Comparison of ENCODE assay signal across 8 mouse cellular contexts in genomic region chr11:88193824-88194696, GRCm38 (mm10). TPM values are rescaled to one million over a fixed set of nuclear protein-coding genes. Genes with fewer than 3 reads are reported as not detected.
A peak's percentile ranks its signal among the peaks of the same experiment; 100 is the strongest.
DNase-seq lines count a peak whose midpoint lies in the region; ATAC-seq and TF ChIP-seq lines count a peak whose summit lies in the region.

No protein-coding gene starts in this region.

- WGBS in heart, embryonic 14.5 days, result 14% methylated on average over 29 of the region's 29 CpGs
- 11% methylated on average over 29 of the region's 29 CpGs for WGBS in embryonic facial prominence, embryonic 15.5 days
- 5% methylated on average over 29 of the region's 29 CpGs for WGBS in liver, embryonic 13.5 days (ENCODE audit: insufficient replicate concordance)

- no peaks in the 10 kb centered on the region for H3K9me3 ChIP-seq in heart, embryonic 14.5 days (ENCODE audit: control insufficient read depth, low read length)
- H3K9me3 ChIP-seq in embryonic facial prominence, embryonic 15.5 days (replicated peaks), result no peaks in the 10 kb centered on the region
- H3K9me3 ChIP-seq in liver, embryonic 13.5 days (replicated peaks), result no peaks in the 10 kb centered on the region

- H3K4me3 ChIP-seq in heart, embryonic 14.5 days (ENCODE audit: control insufficient read depth in 1 of 2, insufficient read depth in 1 of 2, low read depth in 1 of 2, low read length in 2 of 2), result peak overlapping the region; percentile 21 to 33; a peak in 3 of 4 replicates
- peak overlapping the region; percentile 3; the same call in 1 of the 2 replicates for H3K4me3 ChIP-seq in embryonic facial prominence, embryonic 15.5 days (replicated peaks)
- peak overlapping the region; percentile 25 for H3K4me3 ChIP-seq in liver, embryonic 13.5 days (replicated peaks)
- no peak overlapping the region for H3K4me3 ChIP-seq in left cerebral cortex, adult 2 months

- TF ChIP-seq CTCF in left cerebral cortex, adult 2 months (IDR thresholded peaks at IDR 0.05), result no peak

- peak overlapping the region; percentile 58 for H3K9ac ChIP-seq in heart, embryonic 14.5 days (ENCODE audit: low read length)
- no peak overlapping the region for H3K9ac ChIP-seq in embryonic facial prominence, embryonic 15.5 days
- H3K9ac ChIP-seq in liver, embryonic 13.5 days, result no peak overlapping the region

- intact Hi-C loops in heart, postnatal 14 days (cut with DNase I), result no loop called here
- intact Hi-C loops in left cerebral cortex, adult 2 months (cut with DNase I), result no loop called here

- no peak for DNase-seq in heart, postnatal 14 days
- DNase-seq in liver, embryonic 13.5 days, result no peak
- DNase-seq in thymus, postnatal 4 days, result peak; percentile 48
- no peak for DNase-seq in right cerebral cortex, adult 18-20 months
- no peak for DNase-seq in left cerebral cortex, adult 2 months (ENCODE audit: extremely low spot score in 1 of 2, low spot score in 2 of 2)

- peaks cover 21 to 27% of the 10 kb centered on the region in 2 experiments for H3K4me1 ChIP-seq in heart, embryonic 14.5 days (ENCODE audit: control insufficient read depth in 2 of 2, insufficient read depth in 2 of 2, low read length in 2 of 2)
- H3K4me1 ChIP-seq in embryonic facial prominence, embryonic 15.5 days, result peaks cover 48% of the 10 kb centered on the region
- peaks cover 5% of the 10 kb centered on the region; the same call in 1 of the 2 replicates for H3K4me1 ChIP-seq in liver, embryonic 13.5 days (replicated peaks)

- H3K36me3 ChIP-seq in heart, embryonic 14.5 days (ENCODE audit: control insufficient read depth, insufficient read depth, low read length), result no peaks in the 10 kb centered on the region
- no peaks in the 10 kb centered on the region for H3K36me3 ChIP-seq in embryonic facial prominence, embryonic 15.5 days
- H3K36me3 ChIP-seq in liver, embryonic 13.5 days, result no peaks in the 10 kb centered on the region

- H3K27ac ChIP-seq in heart, embryonic 14.5 days (replicated peaks in 1 of 2; ENCODE audit: control insufficient read depth in 1 of 2, insufficient read depth in 1 of 2, low read depth in 2 of 2, low read length in 2 of 2), result no peak overlapping the region
- H3K27ac ChIP-seq in embryonic facial prominence, embryonic 15.5 days (replicated peaks), result no peak overlapping the region
- H3K27ac ChIP-seq in liver, embryonic 13.5 days, result no peak overlapping the region
- H3K27ac ChIP-seq in left cerebral cortex, adult 2 months, result no peak overlapping the region

- no peak for ATAC-seq in heart, embryonic 14.5 days (ENCODE audit: insufficient number of reproducible peaks, insufficient read depth, low FRiP score, low read depth)
- ATAC-seq in CD4-positive, CD25-positive, alpha-beta regulatory T cell, adult 4 months, result peak; percentile 86
- no peak for ATAC-seq in embryonic facial prominence, embryonic 15.5 days (ENCODE audit: insufficient number of reproducible peaks, low FRiP score, low TSS enrichment, low read depth)
- ATAC-seq in liver, embryonic 13.5 days (ENCODE audit: low read depth), result no peak

- peak overlapping the region; percentile 68 for H3K4me2 ChIP-seq in heart, embryonic 14.5 days (ENCODE audit: low read length)
- H3K4me2 ChIP-seq in embryonic facial prominence, embryonic 15.5 days (replicated peaks), result 0 out of 2 replicates have a peak overlapping the region, but pooled peaks have one; percentile 2
- peak overlapping the region; percentile 41 for H3K4me2 ChIP-seq in liver, embryonic 13.5 days

- peaks cover 31% of the 10 kb centered on the region for H3K27me3 ChIP-seq in heart, embryonic 14.5 days (ENCODE audit: control insufficient read depth, insufficient read depth, low read length)
- H3K27me3 ChIP-seq in embryonic facial prominence, embryonic 15.5 days, result peaks cover 33% of the 10 kb centered on the region
- H3K27me3 ChIP-seq in liver, embryonic 13.5 days, result peaks cover 85% of the 10 kb centered on the region

RNA-seq across cellular contexts. Expression of gene Mrps23, which starts 10.1 kb away (rescaled TPM):
- polyA plus RNA-seq in heart, embryonic 14.5 days (2014; fragmentation: Nextera tagmentation; extraction: Ambion mirVana), result 95.0 and 97.4 TPM in 2 replicates
- total RNA-seq in heart, postnatal 14 days (2021), result 100 to 1,000 TPM; 226 to 277 TPM
- 100 to 1,000 TPM in 1 of 2 experiments, 10 to 100 TPM in 1; 79.7 to 103 TPM for polyA plus RNA-seq in CD4-positive, CD25-positive, alpha-beta regulatory T cell, adult 4 months (2017; shearing (Covaris generic))
- polyA plus RNA-seq in embryonic facial prominence, embryonic 15.5 days (2015; fragmentation: Nextera tagmentation; extraction: Ambion mirVana), result 58.4 and 61.6 TPM in 2 replicates
- 44.0 and 45.8 TPM in 2 replicates for polyA plus RNA-seq in liver, embryonic 13.5 days (2015; fragmentation: Nextera tagmentation; extraction: Ambion mirVana)
- 10 to 100 TPM; 66.4 to 71.1 TPM for total RNA-seq in left cerebral cortex, adult 2 months (2021)

Comparison
In these comparisons a context has a peak if more than half of its experiments do, and no peak if none do; other contexts are left out.
1. H3K4me2 ChIP-seq: peak in every context shown above with its lines; median percentile 68 in heart, embryonic 14.5 days; 41 in liver, embryonic 13.5 days; 2 in embryonic facial prominence, embryonic 15.5 days.